Mouse (Mus musculus): ENCODE results near the gene Daam1.

DNA sequence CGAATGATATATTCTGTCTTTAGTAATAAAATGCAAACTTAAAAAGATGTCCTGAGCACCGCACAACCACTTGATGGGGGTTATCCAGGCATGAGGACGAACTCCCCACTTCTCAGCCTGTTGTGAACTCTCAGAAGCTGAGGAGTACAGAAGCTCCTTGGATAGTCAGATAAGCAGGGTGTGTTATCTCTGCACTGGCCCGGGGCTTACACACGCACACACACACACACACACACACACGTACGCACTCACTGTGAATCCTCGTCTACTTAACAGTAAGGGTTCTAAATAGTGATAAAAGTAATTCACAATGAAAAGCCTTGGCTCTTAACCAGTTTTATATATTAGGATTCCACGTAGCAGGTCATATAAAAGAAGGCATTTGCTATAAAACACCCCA is 112.2 kb downstream of the Daam1 start:
- no peak for TF ChIP-seq CTCF (IDR thresholded peaks at IDR 0.05; ENCODE audit: control insufficient read depth, insufficient read depth, low read length)
- no peak for TF ChIP-seq POLR2A (IDR thresholded peaks at IDR 0.05; ENCODE audit: borderline replicate concordance, control insufficient read depth, low read depth, low read length)

Data from bone marrow, adult 2 months (tissue).